Mouse (Mus musculus): Measurements from ENCODE around the gene Krtap28-10.

- TF ChIP-seq POLR2A (IDR thresholded peaks at IDR 0.05; ENCODE audit: borderline replicate concordance, extremely low read depth, insufficient read depth, insufficient read length, poor library complexity, severe bottlenecking) (no peak), CTCF (IDR thresholded peaks at IDR 0.05; ENCODE audit: borderline replicate concordance, extremely low read depth, insufficient read depth, insufficient read length) (no peak)
Measured at GRCm38 (mm10) chr1:83042380-83042779, at the start of gene Krtap28-10.
